Mouse (Mus musculus): Measurements from ENCODE around the gene Large1. TPM values are rescaled to one million over a fixed set of nuclear protein-coding genes. Genes with fewer than 3 reads are reported as not detected.

Large1 gene
- polyA plus RNA-seq, 1 experiment from 2014 or later: 3.1 TPM

DNA sequence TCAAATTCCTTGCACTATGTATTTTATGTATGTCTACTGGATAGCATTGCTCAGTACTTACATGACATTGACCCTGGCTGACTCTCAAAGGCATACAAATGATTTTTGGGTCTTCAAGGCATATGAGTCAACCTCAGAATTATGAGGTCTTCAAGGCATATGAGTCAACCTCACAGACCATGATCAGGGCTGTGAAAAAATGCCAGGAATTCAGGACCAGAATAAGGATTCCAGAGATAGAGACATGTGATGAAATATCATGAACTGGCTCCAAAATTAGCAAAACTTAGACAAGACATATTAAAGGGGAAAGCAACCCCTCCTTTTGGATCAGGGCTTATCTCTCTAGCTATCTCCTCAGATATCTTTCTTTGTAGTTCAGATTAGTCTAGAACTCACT is 43.3 kb downstream of the Large1 start:
- ATAC-seq (ENCODE audit: low FRiP score, low TSS enrichment) (no peak), DNase-seq (ENCODE audit: low spot score) (no peak)
- no peak overlapping the region for H3K27ac ChIP-seq (replicated peaks)
- H3K4me1 ChIP-seq (replicated peaks; ENCODE audit: control insufficient read depth, insufficient read depth): peaks cover 4% of the 10 kb centered on the region; the same call in 1 of the 2 replicates
- H3K36me3 ChIP-seq (ENCODE audit: control insufficient read depth, insufficient read depth, low read length): no peaks in the 10 kb centered on the region
- H3K9me3 ChIP-seq (ENCODE audit: control insufficient read depth, low read length): no peaks in the 10 kb centered on the region
- H3K27me3 ChIP-seq (ENCODE audit: control insufficient read depth, insufficient read depth, low read length): no peaks in the 10 kb centered on the region
- H3K9ac ChIP-seq (ENCODE audit: low read length): no peak overlapping the region
- H3K4me2 ChIP-seq (replicated peaks; ENCODE audit: low read depth): no peak overlapping the region
- TF ChIP-seq EP300 (optimal IDR thresholded peaks at IDR 0.05) (no peak), CTCF (IDR thresholded peaks at IDR 0.05; ENCODE audit: low read depth) (no peak)
- H3K4me3 ChIP-seq (ENCODE audit: low read depth, low read length): no peak overlapping the region

DNA sequence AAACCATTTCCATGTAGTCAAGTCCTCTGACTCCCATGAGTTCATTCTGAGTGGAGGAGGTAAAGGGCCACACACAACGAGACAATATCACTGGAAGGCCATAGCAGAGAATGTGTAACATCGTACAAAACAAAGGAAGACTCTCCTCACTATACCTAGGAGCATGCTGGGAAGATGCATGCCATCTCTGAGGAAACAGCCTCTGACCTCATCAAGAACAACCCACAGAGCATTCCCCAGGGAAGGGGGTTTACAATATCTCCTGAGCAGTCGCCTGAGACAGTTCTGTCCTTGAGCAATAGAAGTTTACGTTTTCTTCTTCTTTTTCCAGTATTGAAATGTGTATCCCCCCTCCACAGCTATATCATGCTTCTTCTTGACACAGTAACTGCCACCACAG is 49.4 kb downstream of the Large1 start:
- no peak overlapping the region for H3K4me2 ChIP-seq (replicated peaks; ENCODE audit: low read depth)
- WGBS: 70% methylated on average over 4 of the region's 4 CpGs
- ATAC-seq (ENCODE audit: low FRiP score, low TSS enrichment) (no peak), DNase-seq (ENCODE audit: low spot score) (no peak)
- TF ChIP-seq EP300 (optimal IDR thresholded peaks at IDR 0.05) (no peak), CTCF (IDR thresholded peaks at IDR 0.05; ENCODE audit: low read depth) (no peak)
- no peak overlapping the region for H3K27ac ChIP-seq (replicated peaks)
- no peaks in the 10 kb centered on the region for H3K36me3 ChIP-seq (ENCODE audit: control insufficient read depth, insufficient read depth, low read length)
- no peak overlapping the region for H3K4me3 ChIP-seq (ENCODE audit: low read depth, low read length)
- no peaks in the 10 kb centered on the region for H3K4me1 ChIP-seq (replicated peaks; ENCODE audit: control insufficient read depth, insufficient read depth)
- no peak overlapping the region for H3K9ac ChIP-seq (ENCODE audit: low read length)
- H3K27me3 ChIP-seq (ENCODE audit: control insufficient read depth, insufficient read depth, low read length): no peaks in the 10 kb centered on the region
- H3K9me3 ChIP-seq (ENCODE audit: control insufficient read depth, low read length): no peaks in the 10 kb centered on the region

DNA sequence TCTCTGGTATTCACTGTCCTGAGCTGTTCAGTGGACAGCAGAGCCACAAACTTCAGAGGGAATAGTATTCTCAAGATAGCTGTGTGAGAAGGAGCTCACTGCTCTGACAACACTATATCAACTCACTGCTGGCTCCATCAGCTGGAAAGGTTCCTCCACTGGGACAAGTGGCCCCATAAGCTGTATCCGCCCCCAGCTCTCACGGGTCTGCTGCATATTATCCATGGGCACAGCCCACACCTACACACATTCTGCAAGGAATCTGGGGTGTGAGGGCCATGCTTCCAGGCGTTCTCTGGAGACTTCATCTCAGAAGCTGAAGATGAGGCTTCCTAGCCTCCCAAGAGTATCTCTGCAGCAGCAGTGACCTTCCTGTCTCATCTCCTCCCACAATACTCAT is 50.4 kb downstream of the Large1 start:
- DNase-seq (ENCODE audit: low spot score) (no peak), ATAC-seq (ENCODE audit: low FRiP score, low TSS enrichment) (no peak)
- no peaks in the 10 kb centered on the region for H3K36me3 ChIP-seq (ENCODE audit: control insufficient read depth, insufficient read depth, low read length)
- H3K27me3 ChIP-seq (ENCODE audit: control insufficient read depth, insufficient read depth, low read length): no peaks in the 10 kb centered on the region
- no peaks in the 10 kb centered on the region for H3K4me1 ChIP-seq (replicated peaks; ENCODE audit: control insufficient read depth, insufficient read depth)
- H3K4me3 ChIP-seq (ENCODE audit: low read depth, low read length): no peak overlapping the region
- no peak overlapping the region for H3K27ac ChIP-seq (replicated peaks)
- TF ChIP-seq EP300 (optimal IDR thresholded peaks at IDR 0.05) (no peak), CTCF (IDR thresholded peaks at IDR 0.05; ENCODE audit: low read depth) (no peak)
- no peak overlapping the region for H3K9ac ChIP-seq (ENCODE audit: low read length)
- WGBS: 86% methylated on average over 3 of the region's 3 CpGs
- H3K4me2 ChIP-seq (replicated peaks; ENCODE audit: low read depth): no peak overlapping the region
- H3K9me3 ChIP-seq (ENCODE audit: control insufficient read depth, low read length): no peaks in the 10 kb centered on the region

DNA sequence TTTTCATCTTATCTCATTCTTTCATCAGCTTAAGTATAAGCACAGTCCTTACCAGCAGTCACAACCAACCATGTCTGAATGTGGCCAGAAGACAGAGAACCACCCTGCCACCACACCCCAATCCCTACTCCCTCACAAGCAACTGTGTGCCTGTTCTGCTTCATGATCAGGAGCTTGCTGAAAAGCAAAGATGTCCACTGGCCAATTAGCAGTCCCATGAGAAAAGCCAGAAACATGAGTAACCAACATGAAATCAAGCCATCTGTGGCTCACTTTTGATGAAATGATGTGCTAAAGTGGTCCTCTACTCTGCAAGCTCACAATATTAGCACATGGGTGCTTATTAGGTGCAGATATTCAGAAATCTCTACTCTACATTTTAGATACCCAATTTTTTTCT is 57.8 kb downstream of the Large1 start:
- Histone ChIP-seq H3K4me3 (ENCODE audit: low read depth, low read length) (no peak overlapping the region), H3K9ac (ENCODE audit: low read length) (no peak overlapping the region), H3K27me3 (ENCODE audit: control insufficient read depth, insufficient read depth, low read length) (no peaks in the 10 kb centered on the region), H3K36me3 (ENCODE audit: control insufficient read depth, insufficient read depth, low read length) (no peaks in the 10 kb centered on the region), H3K4me2 (replicated peaks; ENCODE audit: low read depth) (no peak overlapping the region), H3K9me3 (ENCODE audit: control insufficient read depth, low read length) (no peaks in the 10 kb centered on the region), H3K4me1 (replicated peaks; ENCODE audit: control insufficient read depth, insufficient read depth) (no peaks in the 10 kb centered on the region), H3K27ac (replicated peaks) (no peak overlapping the region)
- TF ChIP-seq CTCF (IDR thresholded peaks at IDR 0.05; ENCODE audit: low read depth) (no peak), EP300 (optimal IDR thresholded peaks at IDR 0.05) (no peak)
- DNase-seq (ENCODE audit: low spot score) (no peak), ATAC-seq (ENCODE audit: low FRiP score, low TSS enrichment) (no peak)

DNA sequence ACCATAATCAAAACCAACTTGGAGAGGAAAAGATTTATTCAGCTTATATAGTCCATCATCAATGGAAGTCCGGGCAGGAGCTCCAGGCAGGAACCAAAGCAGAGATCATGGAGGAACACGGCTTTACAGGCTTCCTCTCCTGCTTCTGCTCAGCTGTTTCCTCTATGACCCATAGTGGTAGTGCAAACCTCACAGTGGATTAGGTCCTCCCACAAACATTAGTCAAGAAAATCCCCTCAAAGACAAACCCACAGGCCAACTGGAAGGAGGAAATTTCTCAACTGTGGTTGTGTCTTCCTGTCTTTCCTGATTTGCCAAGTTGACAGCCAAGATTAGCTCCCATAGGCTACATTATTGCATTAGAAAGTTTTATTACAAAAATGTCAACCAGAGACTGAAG is 59.7 kb downstream of the Large1 start:
- no peak for DNase-seq (ENCODE audit: low spot score)
- Histone ChIP-seq H3K27me3 (ENCODE audit: control insufficient read depth, insufficient read depth, low read length) (no peaks in the 10 kb centered on the region), H3K9me3 (ENCODE audit: control insufficient read depth, low read length) (no peaks in the 10 kb centered on the region), H3K36me3 (ENCODE audit: control insufficient read depth, insufficient read depth, low read length) (no peaks in the 10 kb centered on the region), H3K4me1 (replicated peaks; ENCODE audit: control insufficient read depth, insufficient read depth) (no peaks in the 10 kb centered on the region), H3K9ac (ENCODE audit: low read length) (no peak overlapping the region), H3K4me2 (replicated peaks; ENCODE audit: low read depth) (no peak overlapping the region), H3K4me3 (ENCODE audit: low read depth, low read length) (no peak overlapping the region), H3K27ac (replicated peaks) (no peak overlapping the region)
- TF ChIP-seq EP300 (optimal IDR thresholded peaks at IDR 0.05): no peak
- no peak for TF ChIP-seq CTCF (IDR thresholded peaks at IDR 0.05; ENCODE audit: low read depth)
- WGBS: 66% methylated on average over 2 of the region's 2 CpGs
- ATAC-seq (ENCODE audit: low FRiP score, low TSS enrichment): no peak

DNA sequence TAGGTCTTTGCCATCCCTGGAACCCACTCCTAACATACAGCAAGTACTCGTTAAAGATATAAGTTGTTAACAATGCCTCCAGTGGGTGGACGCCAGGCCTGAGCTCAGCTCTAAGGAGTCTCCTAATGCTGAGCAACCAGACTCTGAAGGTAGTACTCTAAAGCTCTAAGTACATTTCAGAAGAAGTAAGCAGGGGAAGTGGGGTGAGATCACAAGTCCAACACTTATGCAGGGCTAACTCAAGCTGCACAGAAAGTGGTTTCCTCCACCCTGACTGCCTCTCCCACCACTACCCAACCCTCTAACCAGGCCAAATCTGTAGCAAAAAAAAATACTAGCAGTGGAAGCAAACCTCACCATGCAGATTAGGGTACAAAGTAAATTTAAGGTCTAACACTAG is 61.7 kb downstream of the Large1 start:
- Histone ChIP-seq H3K27ac (replicated peaks) (no peak overlapping the region), H3K4me1 (replicated peaks; ENCODE audit: control insufficient read depth, insufficient read depth) (0 out of 2 replicates have a peak, but pooled peaks cover 2% of the 10 kb centered on the region), H3K9me3 (ENCODE audit: control insufficient read depth, low read length) (no peaks in the 10 kb centered on the region), H3K4me3 (ENCODE audit: low read depth, low read length) (no peak overlapping the region), H3K4me2 (replicated peaks; ENCODE audit: low read depth) (no peak overlapping the region), H3K27me3 (ENCODE audit: control insufficient read depth, insufficient read depth, low read length) (no peaks in the 10 kb centered on the region), H3K36me3 (ENCODE audit: control insufficient read depth, insufficient read depth, low read length) (no peaks in the 10 kb centered on the region), H3K9ac (ENCODE audit: low read length) (no peak overlapping the region)
- no peak for DNase-seq (ENCODE audit: low spot score)
- ATAC-seq (ENCODE audit: low FRiP score, low TSS enrichment): no peak
- no peak for TF ChIP-seq CTCF (IDR thresholded peaks at IDR 0.05; ENCODE audit: low read depth)
- TF ChIP-seq EP300 (optimal IDR thresholded peaks at IDR 0.05): no peak
- 93% methylated on average over 2 of the region's 2 CpGs for WGBS

Measured in stomach, postnatal 0 days (tissue).